Mouse (Mus musculus): ENCODE data around the gene Por.

DNA sequence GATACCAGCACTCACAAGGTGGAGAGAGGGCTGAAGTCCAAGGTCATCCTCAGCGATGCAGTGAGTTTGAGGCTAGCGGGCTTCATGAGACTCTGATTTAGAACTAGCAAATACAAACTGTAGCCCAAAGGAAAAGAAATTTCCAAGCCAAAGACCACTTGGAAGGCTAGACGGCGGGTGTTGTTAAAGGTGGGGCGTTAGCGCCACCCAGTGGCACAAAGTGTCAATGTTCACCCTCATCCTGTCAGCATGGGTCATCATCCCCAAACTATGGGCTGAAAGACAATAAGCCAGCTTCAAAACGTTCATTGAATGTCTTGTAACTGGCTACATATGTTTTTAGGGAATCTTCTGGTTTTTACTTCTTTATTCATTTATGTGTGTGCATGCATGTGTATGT lies 93.7 kb downstream of the Por start:
- TF ChIP-seq POLR2A (IDR thresholded peaks at IDR 0.05; ENCODE audit: control insufficient read depth in 1 of 2, insufficient read depth in 1 of 2, low read depth in 1 of 2, low read length in 2 of 2, poor library complexity in 1 of 2) (no peak), CTCF (IDR thresholded peaks at IDR 0.05 in 2 of 3, conservative IDR thresholded peaks at IDR 0.05 in 1 of 3; ENCODE audit: control insufficient read depth in 1 of 3, insufficient read depth in 1 of 3, low read depth in 2 of 3, low read length in 3 of 3, poor library complexity in 1 of 3, severe bottlenecking in 1 of 3) (peak; percentile 77 to 100 (median 95)), NRF1 (IDR thresholded peaks at IDR 0.05; ENCODE audit: insufficient read depth, low read depth, low read length, poor library complexity, severe bottlenecking) (no peak), USF1 (IDR thresholded peaks at IDR 0.05; ENCODE audit: low read depth, low read length) (no peak), GATA1 (IDR thresholded peaks at IDR 0.05; ENCODE audit: low read depth, low read length) (no peak), MYB (IDR thresholded peaks at IDR 0.05; ENCODE audit: low read depth, low read length) (no peak), EP300 (IDR thresholded peaks at IDR 0.05; ENCODE audit: low read depth in 1 of 2, low read length in 2 of 2) (no peak), MAFK (IDR thresholded peaks at IDR 0.05; ENCODE audit: borderline replicate concordance, low read depth, low read length) (no peak)
